Mouse (Mus musculus) hindbrain, postnatal 0 days (tissue): ENCODE data around the gene Snx10. TPM values are rescaled to one million over a fixed set of nuclear protein-coding genes. Genes with fewer than 3 reads are reported as not detected.

ENCODE experiments used
- ATAC-seq: fragments of 200-750 bp; cut with Nextera tagmentation; 2 replicates; pipeline ENCODE4 v1.8.0; 2017; ENCODE audit warnings: mild to moderate bottlenecking, moderate TSS enrichment, moderate library complexity
- DNase-seq: peaks from one replicate; pipeline ENCODE4 v3.0.0-alpha.2; 2015; ENCODE audit warnings: low spot score
- H3K27ac ChIP-seq: fragments of 300-500 bp; sonication (generic); 2 replicates; pipeline ENCODE4 v1.5.1; 2014; ENCODE audit warnings: mild to moderate bottlenecking
- H3K27me3 ChIP-seq: fragments of 300-500 bp; sonication (generic); 2 replicates; pipeline ENCODE4 v1.6.1; 2014; ENCODE audit warnings: low read length, mixed read lengths; ENCODE audit not compliant: insufficient read depth
- H3K36me3 ChIP-seq: fragments of 300-500 bp; sonication (generic); 2 replicates; pipeline ENCODE4 v1.6.1; 2014; ENCODE audit warnings: low read length, mixed read lengths; ENCODE audit not compliant: insufficient read depth
- H3K4me1 ChIP-seq: fragments of 300-500 bp; sonication (generic); 2 replicates; pipeline ENCODE4 v1.6.1; 2014; ENCODE audit warnings: antibody characterized with exemption, low read length, mixed read lengths; ENCODE audit not compliant: insufficient read depth
- H3K4me2 ChIP-seq: fragments of 300-500 bp; sonication (generic); 2 replicates; pipeline ENCODE4 v1.6.1; 2014; ENCODE audit warnings: low read depth, mild to moderate bottlenecking, low read length, moderate library complexity, mixed read lengths
- H3K4me3 ChIP-seq: fragments of 300-500 bp; sonication (generic); 2 replicates; pipeline ENCODE4 v1.5.1; 2014; ENCODE audit warnings: low read length
- H3K9ac ChIP-seq: fragments of 300-500 bp; sonication (generic); replicated peaks from 2 replicates; pipeline ENCODE4 v1.6.1; 2014; ENCODE audit warnings: mild to moderate bottlenecking, low read length, moderate library complexity, mixed read lengths
- H3K9me3 ChIP-seq: fragments of 300-500 bp; sonication (generic); 2 replicates; pipeline ENCODE4 v1.6.1; 2016; ENCODE audit warnings: low read length, mixed read lengths
- CTCF ChIP-seq: IDR thresholded peaks from 2 replicates; pipeline ENCODE4 v1.5.1; 2016; ENCODE audit warnings: antibody characterized with exemption, control low read depth, low read depth
- WGBS: fragments of 180-500 bp; shearing (Covaris S2); extraction: QIAGEN DNeasy Blood & Tissue Kit; methylation state at CpG from one replicate; pipeline ENCODE4 v1.1.7; 2014; 5-methylcytosine and 5-hydroxymethylcytosine counted together
- polyA plus RNA-seq: library from polyadenylated mRNA; unstranded; fragments of >200 nt; fragmentation: Nextera tagmentation; extraction: Ambion mirVana; gene quantifications from 2 replicates; pipeline ENCODE4 v1.2.1, GENCODE M21; 2015
- total RNA-seq: library from RNA; depleted of rRNA; stranded (reverse); fragments of >200 nt; gene quantifications from 2 replicates; pipeline ENCODE4 v1.2.3, GENCODE M21; 2014

The Snx10 gene
- total and polyA plus RNA-seq, 2 experiments from 2014 or later: 45.5 to 75.2 TPM

- DNase-seq: peak; percentile 59
- Histone ChIP-seq H3K4me1 (0 out of 2 replicates have a peak, but pooled peaks cover 5% of the 10 kb centered on the region), H3K27me3 (no peaks in the 10 kb centered on the region), H3K9me3 (no peaks in the 10 kb centered on the region), H3K36me3 (no peaks in the 10 kb centered on the region), H3K27ac (no peak overlapping the region), H3K9ac (no peak overlapping the region), H3K4me2 (no peak overlapping the region), H3K4me3 (no peak overlapping the region)
- 28% methylated on average over 5 of the region's 5 CpGs for WGBS
- ATAC-seq: no peak
- TF ChIP-seq CTCF: peak; percentile 61
Measured at GRCm38 (mm10) chr6:51510094-51510493, 13.6 kb upstream of the Snx10 start.

GRCm38 (mm10) chr6:51510946-51511345 lies 12.8 kb upstream of the Snx10 start:
- ATAC-seq (no peak), DNase-seq (no peak)
- H3K27ac ChIP-seq: no peak overlapping the region
- H3K4me1 ChIP-seq: 0 out of 2 replicates have a peak, but pooled peaks cover 5% of the 10 kb centered on the region
- H3K9me3 ChIP-seq: no peaks in the 10 kb centered on the region
- no peak overlapping the region for H3K4me3 ChIP-seq
- H3K4me2 ChIP-seq: no peak overlapping the region
- H3K36me3 ChIP-seq: no peaks in the 10 kb centered on the region
- TF ChIP-seq CTCF: no peak
- WGBS: 50% methylated on average over 1 of the region's 1 CpGs
- no peaks in the 10 kb centered on the region for H3K27me3 ChIP-seq
- no peak overlapping the region for H3K9ac ChIP-seq

- ATAC-seq (no peak), DNase-seq (no peak)
- H3K4me2 ChIP-seq: no peak overlapping the region
- H3K27ac ChIP-seq: no peak overlapping the region
- H3K4me3 ChIP-seq: no peak overlapping the region
- H3K9ac ChIP-seq: no peak overlapping the region
- no peaks in the 10 kb centered on the region for H3K36me3 ChIP-seq
- H3K4me1 ChIP-seq: 0 out of 2 replicates have a peak, but pooled peaks cover 1% of the 10 kb centered on the region
- 71% methylated on average over 3 of the region's 3 CpGs for WGBS
- no peak for TF ChIP-seq CTCF
- H3K9me3 ChIP-seq: no peaks in the 10 kb centered on the region
- no peaks in the 10 kb centered on the region for H3K27me3 ChIP-seq
Measured at GRCm38 (mm10) chr6:51513745-51514144, 10.0 kb upstream of the Snx10 start.

- Histone ChIP-seq H3K4me1 (no peaks in the 10 kb centered on the region), H3K4me2 (no peak overlapping the region), H3K27ac (no peak overlapping the region), H3K9me3 (no peaks in the 10 kb centered on the region), H3K27me3 (no peaks in the 10 kb centered on the region), H3K9ac (no peak overlapping the region), H3K36me3 (no peaks in the 10 kb centered on the region), H3K4me3 (no peak overlapping the region)
- ATAC-seq (no peak), DNase-seq (no peak)
- 93% methylated on average over 7 of the region's 7 CpGs for WGBS
- no peak for TF ChIP-seq CTCF
Measured at GRCm38 (mm10) chr6:51514860-51515259, 8.8 kb upstream of the Snx10 start.

GRCm38 (mm10) chr6:51523310-51523709 lies 391 bp upstream of the Snx10 start:
- no peak for TF ChIP-seq CTCF
- 19% methylated on average over 5 of the region's 5 CpGs for WGBS

GRCm38 (mm10) chr6:51524321-51524931 lies 725 bp downstream of the Snx10 start:
- WGBS: under 1% methylated on average over 20 of the region's 21 CpGs

More at GRCm38 (mm10) chr6:51523310-51523709, 391 bp upstream of the Snx10 start:
- 0 out of 2 replicates have a peak overlapping the region, but pooled peaks have one; percentile 79 for H3K27ac ChIP-seq
- H3K27me3 ChIP-seq: no peaks in the 10 kb centered on the region
- ATAC-seq (no peak), DNase-seq (no peak)
- H3K4me1 ChIP-seq: 0 out of 2 replicates have a peak, but pooled peaks cover 10% of the 10 kb centered on the region
- H3K9me3 ChIP-seq: no peaks in the 10 kb centered on the region
- peak overlapping the region; percentile 72 for H3K4me2 ChIP-seq
- H3K9ac ChIP-seq: peak overlapping the region; percentile 71; the same call in 1 of the 2 replicates
- H3K4me3 ChIP-seq: peak overlapping the region; percentile 79
- H3K36me3 ChIP-seq: no peaks in the 10 kb centered on the region

GRCm38 (mm10) chr6:51525001-51525400 lies 1.3 kb downstream of the Snx10 start:
- ATAC-seq (peak; percentile 25), DNase-seq (no peak)
- TF ChIP-seq CTCF: no peak
- WGBS: 34% methylated on average over 5 of the region's 5 CpGs
- no peaks in the 10 kb centered on the region for H3K27me3 ChIP-seq
- H3K4me3 ChIP-seq: peak overlapping the region; percentile 79
- peak overlapping the region; percentile 72 for H3K4me2 ChIP-seq
- H3K9me3 ChIP-seq: no peaks in the 10 kb centered on the region
- H3K9ac ChIP-seq: peak overlapping the region; percentile 71; the same call in 1 of the 2 replicates
- H3K4me1 ChIP-seq: peaks cover 20% of the 10 kb centered on the region; the same call in 1 of the 2 replicates
- H3K27ac ChIP-seq: peak overlapping the region; percentile 54; the same call in 1 of the 2 replicates
- no peaks in the 10 kb centered on the region for H3K36me3 ChIP-seq

More at GRCm38 (mm10) chr6:51524321-51524931, 725 bp downstream of the Snx10 start:
- Histone ChIP-seq H3K9me3 (no peaks in the 10 kb centered on the region), H3K4me2 (peak overlapping the region; percentile 72), H3K27ac (peak overlapping the region; percentile 79; the same call in 1 of the 2 replicates), H3K4me1 (peaks cover 15% of the 10 kb centered on the region; the same call in 1 of the 2 replicates), H3K36me3 (no peaks in the 10 kb centered on the region), H3K27me3 (no peaks in the 10 kb centered on the region), H3K4me3 (peak overlapping the region; percentile 79), H3K9ac (peak overlapping the region; percentile 71)
- peak; percentile 79 for DNase-seq
- no peak for TF ChIP-seq CTCF
- peak; percentile 86 for ATAC-seq
